Mouse (Mus musculus) G1E (cell line): ENCODE results near the gene Rapgef5.

Experiments used
- CTCF ChIP-seq: IDR thresholded peaks from 2 replicates; pipeline ENCODE4 v1.5.1; 2012; ENCODE audit warnings: low read depth, low read length, inconsistent platforms, mixed read lengths
- POLR2AphosphoS5 ChIP-seq: IDR thresholded peaks from 2 replicates; pipeline ENCODE4 v1.6.1; 2012; ENCODE audit warnings: low read depth, low read length, inconsistent platforms; ENCODE audit not compliant: insufficient replicate concordance
- TAL1 ChIP-seq: conservative IDR thresholded peaks from 2 replicates; pipeline ENCODE4 v1.6.1; 2012; ENCODE audit warnings: low read depth, low read length, inconsistent platforms, mixed read lengths

DNA sequence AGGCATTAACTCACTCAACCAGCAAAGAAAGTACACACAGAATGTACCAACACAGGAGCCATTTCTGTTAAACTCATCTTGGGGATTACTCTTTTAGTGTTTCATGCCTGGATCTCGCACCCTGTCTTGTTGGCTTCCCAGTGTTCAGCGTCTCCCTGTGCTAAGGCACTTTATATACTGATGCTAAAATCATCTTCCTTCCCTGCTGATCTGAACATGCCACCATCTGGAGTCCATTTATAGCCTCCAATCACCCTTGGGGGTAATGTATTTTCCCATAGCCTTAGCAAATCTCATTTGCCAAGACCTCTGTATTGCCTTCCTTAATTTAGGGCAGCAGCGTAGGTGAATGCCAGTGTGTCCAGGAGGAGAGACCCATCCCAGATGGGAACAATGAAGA lies 11.6 kb downstream of the Rapgef5 start:
- TF ChIP-seq CTCF, result no peak
- no peak for TF ChIP-seq POLR2AphosphoS5
- TF ChIP-seq TAL1, result no peak
